Mouse (Mus musculus) embryonic facial prominence, embryonic 11.5 days (tissue): Measurements from ENCODE around the gene Cd3eap. TPM values are rescaled to one million over a fixed set of nuclear protein-coding genes. Genes with fewer than 3 reads are reported as not detected.

ENCODE experiments used
- ATAC-seq: fragments of 200-750 bp; cut with Nextera tagmentation; replicated peaks from 2 replicates; pipeline ENCODE4 v1.8.0; 2017; ENCODE audit warnings: low read depth; ENCODE audit not compliant: insufficient number of reproducible peaks, low FRiP score, low TSS enrichment
- DNase-seq: peaks from one replicate; pipeline ENCODE4 v3.0.0-alpha.2; 2015; ENCODE audit warnings: low spot score
- H3K27ac ChIP-seq: fragments of 300-500 bp; sonication (generic); replicated peaks from 2 replicates; pipeline ENCODE4 v1.5.1; 2014; ENCODE audit warnings: mild to moderate bottlenecking, low read depth, low read length, control low read depth
- H3K27me3 ChIP-seq: fragments of 300-500 bp; sonication (generic); 2 replicates; pipeline ENCODE4 v1.6.1; 2014; ENCODE audit warnings: mild to moderate bottlenecking, low read length, moderate library complexity, mixed read lengths; ENCODE audit not compliant: control insufficient read depth, insufficient read depth
- H3K36me3 ChIP-seq: fragments of 300-500 bp; sonication (generic); replicated peaks from 2 replicates; pipeline ENCODE4 v1.6.1; 2014; ENCODE audit warnings: low read depth, mild to moderate bottlenecking, low read length, moderate library complexity, mixed read lengths; ENCODE audit not compliant: control insufficient read depth, insufficient read depth
- H3K4me1 ChIP-seq: fragments of 300-500 bp; sonication (generic); 2 replicates; pipeline ENCODE4 v1.6.1; 2014; ENCODE audit warnings: low read length, mixed read lengths; ENCODE audit not compliant: control insufficient read depth, insufficient read depth
- H3K4me2 ChIP-seq: fragments of 300-500 bp; sonication (generic); 2 replicates; pipeline ENCODE4 v1.6.1; 2014; ENCODE audit warnings: low read depth, mild to moderate bottlenecking, control low read depth, low read length, moderate library complexity
- H3K4me3 ChIP-seq: fragments of 300-500 bp; sonication (generic); 2 replicates; pipeline ENCODE4 v1.5.1; 2014; ENCODE audit warnings: low read depth, low read length, control low read depth
- H3K9ac ChIP-seq: fragments of 300-500 bp; sonication (generic); replicated peaks from 2 replicates; pipeline ENCODE4 v1.6.1; 2014; ENCODE audit warnings: mild to moderate bottlenecking, control low read depth, low read length
- H3K9me3 ChIP-seq: fragments of 300-500 bp; sonication (generic); replicated peaks from 2 replicates; pipeline ENCODE4 v1.6.1; 2016; ENCODE audit warnings: mild to moderate bottlenecking, low read length, inconsistent platforms, mixed read lengths; ENCODE audit not compliant: control insufficient read depth
- WGBS: fragments of 180-500 bp; shearing (Covaris S2); extraction: QIAGEN DNeasy Blood & Tissue Kit; methylation state at CpG from one replicate; pipeline ENCODE4 v1.1.7; 2014; 5-methylcytosine and 5-hydroxymethylcytosine counted together
- polyA plus RNA-seq: library from polyadenylated mRNA; unstranded; fragments of >200 nt; fragmentation: Nextera tagmentation; extraction: Ambion mirVana; gene quantifications from 2 replicates; pipeline ENCODE4 v1.2.1, GENCODE M21; 2014

The Cd3eap gene
- polyA plus RNA-seq, 1 experiment from 2014 or later, result 20.1 TPM

DNA sequence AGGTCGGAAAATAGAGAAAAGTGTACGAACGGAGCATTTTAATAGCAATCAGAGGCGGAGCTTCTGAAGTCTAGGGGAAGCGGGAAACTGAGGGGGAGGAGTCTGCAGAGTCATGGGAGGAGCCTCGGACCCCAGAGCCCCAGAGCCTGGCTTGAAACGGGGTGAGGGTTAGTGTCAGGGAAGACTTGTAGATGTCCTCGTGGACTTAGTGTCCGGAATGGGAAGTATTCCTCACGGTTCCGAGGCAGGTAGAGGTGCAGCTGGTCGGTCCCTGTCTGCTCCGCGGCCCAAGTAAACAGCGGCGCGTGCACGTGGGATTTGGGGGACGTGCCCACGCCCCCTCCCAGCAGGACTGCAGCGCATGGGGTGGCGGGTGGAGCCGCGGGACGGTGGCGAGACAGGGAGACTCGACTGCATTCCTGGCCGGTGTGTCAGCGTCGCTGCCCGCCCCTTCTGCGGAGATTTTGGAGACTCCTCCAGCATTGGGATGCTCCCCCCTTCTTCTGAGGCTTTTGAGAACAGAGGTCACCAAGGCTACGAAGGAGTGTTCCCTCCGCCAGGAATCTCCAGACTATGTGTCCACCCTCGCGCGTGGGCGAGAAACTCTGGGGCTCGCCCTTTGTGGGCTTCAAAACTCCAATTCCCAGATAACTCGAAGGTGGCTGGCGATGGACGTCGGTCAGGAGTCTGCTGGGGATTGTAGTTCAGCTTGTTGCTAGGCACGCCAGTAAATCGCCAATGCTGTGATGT lies 784 bp upstream of the Cd3eap start:
- H3K4me3 ChIP-seq, result peak overlapping the region; percentile 68
- no peaks in the 10 kb centered on the region for H3K27me3 ChIP-seq
- peak; percentile 64 for ATAC-seq
- H3K9ac ChIP-seq, result peak overlapping the region; percentile 46
- no peak overlapping the region; the same call in 1 of the 2 replicates for H3K27ac ChIP-seq
- DNase-seq, result peak; percentile 91
- WGBS, result 1% methylated on average over 45 of the region's 45 CpGs
- H3K4me1 ChIP-seq, result peaks cover 2% of the 10 kb centered on the region
- H3K36me3 ChIP-seq, result no peaks in the 10 kb centered on the region; the same call in 1 of the 2 replicates
- H3K4me2 ChIP-seq, result peak overlapping the region; percentile 95
- no peaks in the 10 kb centered on the region for H3K9me3 ChIP-seq

DNA sequence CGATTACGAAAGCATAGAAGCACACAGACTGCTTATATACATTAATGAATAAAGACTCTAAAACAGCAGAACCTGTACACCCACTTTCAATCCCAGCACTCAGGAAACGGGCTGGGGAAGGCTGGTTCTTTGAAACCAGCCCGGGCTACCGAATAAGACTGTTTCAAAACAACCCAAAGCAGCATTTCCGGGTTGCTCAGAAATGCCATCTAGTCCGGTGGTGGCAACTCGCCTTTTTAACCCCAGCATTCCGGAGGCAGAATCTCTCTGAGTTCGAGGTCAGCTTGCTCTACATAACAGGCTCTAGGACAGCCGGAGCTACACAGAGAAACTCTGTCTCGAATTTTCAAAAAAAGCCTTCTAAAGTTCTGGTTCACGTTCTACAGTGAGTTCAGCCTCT lies 649 bp downstream of the Cd3eap start:
- H3K4me1 ChIP-seq, result peaks cover 2% of the 10 kb centered on the region
- ATAC-seq (no peak), DNase-seq (no peak)
- H3K27ac ChIP-seq, result no peak overlapping the region
- H3K9me3 ChIP-seq, result no peaks in the 10 kb centered on the region
- H3K27me3 ChIP-seq, result no peaks in the 10 kb centered on the region
- peak overlapping the region; percentile 68 for H3K4me3 ChIP-seq
- H3K36me3 ChIP-seq, result no peaks in the 10 kb centered on the region; the same call in 1 of the 2 replicates
- H3K9ac ChIP-seq, result peak overlapping the region; percentile 61
- WGBS, result 21% methylated on average over 13 of the region's 13 CpGs
- H3K4me2 ChIP-seq, result peak overlapping the region; percentile 95

DNA sequence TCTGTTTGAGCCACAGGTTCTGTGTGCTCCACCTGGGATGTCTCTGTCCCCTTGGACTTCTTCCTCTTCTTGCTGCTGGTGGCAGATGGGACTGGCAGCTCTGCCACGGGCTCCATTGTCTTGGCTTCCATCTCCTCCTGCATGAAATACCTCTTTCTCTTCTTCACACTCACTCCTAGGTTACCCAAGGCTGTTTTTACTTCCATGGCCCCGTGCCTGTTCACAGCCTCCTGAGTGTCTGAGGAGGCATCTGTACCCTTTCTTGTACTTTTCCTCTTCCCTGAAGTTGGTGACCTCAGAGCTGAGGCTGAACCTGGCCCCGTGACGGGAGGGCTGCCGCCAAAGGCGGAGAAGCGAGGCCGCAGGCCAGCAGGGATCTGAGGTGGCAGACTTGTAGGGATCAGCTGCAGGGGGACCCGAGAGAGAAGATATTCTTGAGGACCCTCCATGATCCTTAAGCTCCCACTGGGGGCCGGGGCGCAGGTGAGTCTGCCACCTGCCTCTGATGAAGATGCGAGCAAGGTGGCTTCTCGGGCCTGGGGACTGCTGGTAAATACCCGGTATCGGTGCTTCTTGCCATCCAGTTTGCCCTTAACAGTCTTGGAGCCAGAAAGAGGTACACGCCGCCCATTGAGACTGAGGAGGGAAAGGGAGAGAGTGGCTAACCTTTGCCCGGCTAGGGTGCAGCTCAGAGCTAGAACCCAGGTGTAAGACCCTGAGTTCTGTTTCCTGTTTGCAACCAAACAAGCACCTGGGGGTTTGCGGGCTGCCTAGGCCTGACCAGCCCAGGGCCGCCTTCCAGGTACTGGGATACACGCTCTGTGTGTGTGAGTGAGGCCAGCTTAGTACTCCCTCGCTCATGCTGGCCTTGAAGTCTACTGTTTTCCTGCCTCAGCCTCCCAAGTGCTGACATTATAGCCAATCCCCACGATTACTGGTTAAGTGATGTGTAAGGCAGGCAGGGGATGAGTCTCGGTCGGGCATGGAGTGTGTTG lies 1.6 kb downstream of the Cd3eap start:
- no peak for DNase-seq
- peak overlapping the region; percentile 9; the same call in 1 of the 2 replicates for H3K9ac ChIP-seq
- ATAC-seq, result no peak
- no peak overlapping the region for H3K27ac ChIP-seq
- H3K4me3 ChIP-seq, result peak overlapping the region; percentile 68
- H3K27me3 ChIP-seq, result no peaks in the 10 kb centered on the region
- peaks cover under 1% of the 10 kb centered on the region for H3K36me3 ChIP-seq
- 94% methylated on average over 25 of the region's 25 CpGs for WGBS
- H3K4me1 ChIP-seq, result peaks cover 2% of the 10 kb centered on the region
- H3K4me2 ChIP-seq, result peak overlapping the region; percentile 95
- no peaks in the 10 kb centered on the region for H3K9me3 ChIP-seq

DNA sequence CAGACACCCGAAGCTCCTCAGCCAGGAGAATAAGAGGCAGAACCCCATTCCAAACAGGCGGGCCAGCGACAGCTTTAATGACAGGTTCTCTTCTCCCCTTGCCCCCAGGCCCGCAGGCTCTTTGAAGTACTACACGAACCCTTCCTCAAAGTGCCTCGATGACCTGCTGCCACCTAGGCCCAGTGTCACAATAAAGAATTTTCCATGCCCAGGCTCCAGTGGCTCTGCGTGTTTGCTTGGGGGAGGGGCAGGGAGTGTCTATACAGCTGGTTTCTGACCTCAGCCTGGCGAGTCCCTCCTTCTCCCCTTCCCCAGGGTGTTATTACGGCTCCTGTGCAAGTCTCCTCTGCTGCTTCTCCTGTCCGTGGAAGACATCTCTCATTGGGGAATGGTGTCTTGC lies 3.0 kb downstream of the Cd3eap start:
- DNase-seq, result no peak
- Histone ChIP-seq H3K4me2 (no peak overlapping the region), H3K4me3 (no peak overlapping the region)

DNA sequence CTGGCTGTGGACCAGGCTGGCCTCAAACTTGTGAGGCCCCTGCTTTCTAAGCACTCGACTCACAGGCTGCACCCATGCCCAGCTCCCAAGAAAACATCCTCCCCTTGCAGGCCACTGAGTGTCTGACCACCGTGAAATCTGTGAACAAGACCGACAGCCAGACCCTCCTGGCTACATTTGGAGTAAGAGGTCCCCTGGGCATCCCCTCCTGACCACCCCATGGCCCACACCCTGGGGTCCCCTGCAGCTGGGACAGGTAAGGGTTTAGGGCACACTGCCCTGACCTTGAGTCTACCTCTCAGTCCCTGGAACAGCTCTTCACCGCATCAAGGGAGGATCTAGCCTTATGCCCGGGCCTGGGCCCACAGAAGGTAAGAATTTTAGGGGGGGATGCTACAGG lies 4.3 kb downstream of the Cd3eap start:
- 87% methylated on average over 5 of the region's 5 CpGs for WGBS
- peaks cover 6% of the 10 kb centered on the region for H3K36me3 ChIP-seq

More for the DNA sequence above, 3.0 kb downstream of the Cd3eap start:
- Histone ChIP-seq H3K36me3 (peaks cover 3% of the 10 kb centered on the region), H3K9me3 (no peaks in the 10 kb centered on the region), H3K27ac (no peak overlapping the region), H3K4me1 (peaks cover 2% of the 10 kb centered on the region), H3K27me3 (no peaks in the 10 kb centered on the region), H3K9ac (no peak overlapping the region)
- 69% methylated on average over 10 of the region's 10 CpGs for WGBS
- no peak for ATAC-seq

DNA sequence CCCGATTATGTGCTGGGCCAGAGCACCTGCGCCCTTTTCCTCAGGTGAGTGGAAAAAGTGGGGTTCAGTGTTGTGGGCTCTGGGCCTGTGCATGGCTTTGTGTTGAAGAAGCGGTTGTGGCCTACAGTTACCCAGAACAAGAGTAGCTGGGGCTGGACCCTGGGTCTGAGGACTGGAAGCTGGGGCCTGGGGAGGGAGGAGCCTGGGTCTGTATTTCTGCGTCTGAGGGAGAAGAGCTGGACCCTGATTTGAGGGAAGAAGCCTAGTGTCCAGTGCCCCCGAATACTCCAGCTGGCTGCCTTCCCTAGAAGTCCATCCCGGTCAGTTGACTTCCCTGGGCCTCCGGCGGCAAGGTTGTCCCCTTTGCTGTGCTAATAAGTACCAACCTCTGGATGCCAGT lies 9.1 kb downstream of the Cd3eap start:
- Histone ChIP-seq H3K27ac (no peak overlapping the region), H3K27me3 (no peaks in the 10 kb centered on the region), H3K9me3 (no peaks in the 10 kb centered on the region), H3K4me1 (no peaks in the 10 kb centered on the region), H3K4me3 (no peak overlapping the region), H3K4me2 (no peak overlapping the region), H3K9ac (no peak overlapping the region), H3K36me3 (peaks cover 6% of the 10 kb centered on the region)
- 94% methylated on average over 8 of the region's 8 CpGs for WGBS
- no peak for DNase-seq
- ATAC-seq, result no peak

More for the DNA sequence above, 4.3 kb downstream of the Cd3eap start:
- Histone ChIP-seq H3K9me3 (no peaks in the 10 kb centered on the region), H3K9ac (no peak overlapping the region), H3K4me1 (peaks cover 2% of the 10 kb centered on the region), H3K4me3 (no peak overlapping the region), H3K27ac (no peak overlapping the region), H3K4me2 (no peak overlapping the region), H3K27me3 (no peaks in the 10 kb centered on the region)
- DNase-seq, result no peak
- ATAC-seq, result no peak

DNA sequence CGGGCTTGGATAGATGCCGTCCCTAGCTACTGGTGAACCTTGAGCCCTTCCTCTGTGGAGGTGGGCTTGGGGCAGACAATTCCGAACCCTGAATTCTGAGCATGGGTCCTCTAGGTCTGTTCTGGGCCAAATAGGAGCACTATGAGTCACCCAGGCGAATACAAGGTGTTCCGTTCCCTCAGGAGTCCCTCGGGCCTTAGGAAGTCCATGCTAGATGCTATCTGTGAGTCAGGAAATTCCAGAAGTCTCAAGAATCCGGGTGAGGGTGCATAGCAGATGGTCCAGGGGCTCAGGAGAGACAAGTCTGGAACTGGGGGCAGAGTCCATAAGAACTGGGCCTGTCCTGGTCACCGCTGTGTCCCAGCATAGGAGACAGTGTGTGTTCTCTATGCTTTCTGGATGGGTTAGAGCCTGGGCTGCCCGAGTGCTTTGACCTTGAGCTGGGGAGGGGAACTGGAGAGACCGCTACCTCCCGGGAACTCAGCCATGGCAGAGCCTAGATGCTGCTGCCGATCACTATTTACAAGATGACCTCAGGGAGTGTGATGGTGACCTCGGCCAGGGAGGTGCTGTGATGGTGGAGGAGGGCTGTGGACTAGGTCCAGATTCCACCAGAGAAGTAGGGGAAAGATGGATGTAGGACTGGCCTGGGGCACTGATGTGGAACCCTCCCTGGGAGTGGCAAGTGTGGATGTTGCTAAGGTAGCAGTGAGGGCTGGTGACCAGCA lies 9.9 kb downstream of the Cd3eap start:
- peaks cover 6% of the 10 kb centered on the region for H3K36me3 ChIP-seq
- DNase-seq (no peak), ATAC-seq (no peak)
- no peaks in the 10 kb centered on the region for H3K9me3 ChIP-seq
- no peaks in the 10 kb centered on the region for H3K27me3 ChIP-seq
- no peak overlapping the region for H3K4me2 ChIP-seq
- 86% methylated on average over 13 of the region's 13 CpGs for WGBS
- H3K9ac ChIP-seq, result no peak overlapping the region
- H3K4me3 ChIP-seq, result no peak overlapping the region
- H3K27ac ChIP-seq, result no peak overlapping the region
- H3K4me1 ChIP-seq, result no peaks in the 10 kb centered on the region
